Mouse (Mus musculus) hindbrain, embryonic 12.5 days (tissue): ENCODE results near the gene Rfc3. TPM values are rescaled to one million over a fixed set of nuclear protein-coding genes. Genes with fewer than 3 reads are reported as not detected.

Experiments
- polyA plus RNA-seq: library from polyadenylated mRNA; unstranded; fragments of >200 nt; fragmentation: Nextera tagmentation; extraction: Ambion mirVana; gene quantifications from 2 replicates; pipeline ENCODE4 v1.2.1, GENCODE M21; 2016

Rfc3 gene
- polyA plus RNA-seq, 1 experiment from 2014 or later, result 88.6 TPM

Other genes with a start within 250 kb of the Rfc3 start
- gene Gm42906, start 223.1 kb downstream of the Rfc3 start, polyA plus RNA-seq, result not detected in 2 replicates
- gene Vmn2r18, start 45.2 kb downstream of the Rfc3 start, polyA plus RNA-seq, result 0.09 and 0.12 TPM in 2 replicates